Mouse (Mus musculus): ENCODE results near the gene Cerk. TPM values are rescaled to one million over a fixed set of nuclear protein-coding genes. Genes with fewer than 3 reads are reported as not detected.
"Not testable (repeated sequence)": the region's sequence is repeated elsewhere in the genome, so short reads cannot be mapped to it uniquely, and the experiment has no call there.

Gene Cerk
- total RNA-seq, 2 experiments from 2014 or later = 21.1 to 26.4 TPM

GRCm38 (mm10) chr15:86212193-86212592 lies 26.3 kb upstream of the Cerk start:
- DNase-seq = not testable (repeated sequence)

GRCm38 (mm10) chr15:86206385-86206784 lies 20.4 kb upstream of the Cerk start:
- DNase-seq = no peak

- DNase-seq = peak; percentile 77
Measured at GRCm38 (mm10) chr15:86205300-86205699, 19.4 kb upstream of the Cerk start.

GRCm38 (mm10) chr15:86203942-86204561 lies 18.1 kb upstream of the Cerk start:
- peak; percentile 75 for DNase-seq

- peak; percentile 6 for DNase-seq
Measured at GRCm38 (mm10) chr15:86203292-86203793, 17.4 kb upstream of the Cerk start.

- DNase-seq = no peak
Measured at GRCm38 (mm10) chr15:86202640-86203039, 16.7 kb upstream of the Cerk start.

GRCm38 (mm10) chr15:86201696-86202330 lies 15.9 kb upstream of the Cerk start:
- no peak for DNase-seq

GRCm38 (mm10) chr15:86201095-86201494 lies 15.2 kb upstream of the Cerk start:
- no peak for DNase-seq

GRCm38 (mm10) chr15:86200169-86200568 lies 14.2 kb upstream of the Cerk start:
- no peak for DNase-seq

- no peak for DNase-seq
Measured at GRCm38 (mm10) chr15:86199482-86199881, 13.5 kb upstream of the Cerk start.

GRCm38 (mm10) chr15:86199052-86199451 lies 13.1 kb upstream of the Cerk start:
- DNase-seq = no peak

GRCm38 (mm10) chr15:86194676-86195453 lies 8.9 kb upstream of the Cerk start:
- DNase-seq = peak; percentile 72

GRCm38 (mm10) chr15:86191933-86192332 lies 6.0 kb upstream of the Cerk start:
- DNase-seq = no peak

GRCm38 (mm10) chr15:86191505-86191904 lies 5.6 kb upstream of the Cerk start:
- no peak for DNase-seq

GRCm38 (mm10) chr15:86190387-86190786 lies 4.4 kb upstream of the Cerk start:
- DNase-seq = no peak

- peak; percentile 92 for DNase-seq
Measured at GRCm38 (mm10) chr15:86188746-86189470, 3.0 kb upstream of the Cerk start.

- DNase-seq = peak; percentile 61
Measured at GRCm38 (mm10) chr15:86188186-86188585, 2.2 kb upstream of the Cerk start.

GRCm38 (mm10) chr15:86186686-86187085 lies 745 bp upstream of the Cerk start:
- no peak for DNase-seq

GRCm38 (mm10) chr15:86184851-86185688 lies 871 bp downstream of the Cerk start:
- DNase-seq = peak; percentile 66

- no peak for DNase-seq
Measured at GRCm38 (mm10) chr15:86184071-86184470, 1.9 kb downstream of the Cerk start.

GRCm38 (mm10) chr15:86183484-86183883 lies 2.5 kb downstream of the Cerk start:
- DNase-seq = no peak
